Mouse (Mus musculus) forebrain, embryonic 14.5 days (tissue): Measurements from ENCODE around the gene Fasn. TPM values are rescaled to one million over a fixed set of nuclear protein-coding genes. Genes with fewer than 3 reads are reported as not detected.

Source experiments
- ATAC-seq: fragments of 200-750 bp; cut with Nextera tagmentation; 2 replicates; pipeline ENCODE4 v1.8.0; 2017; ENCODE audit warnings: mild to moderate bottlenecking, moderate library complexity
- DNase-seq: peaks from one replicate; pipeline ENCODE4 v3.0.0-alpha.2; 2015; ENCODE audit warnings: low spot score
- H3K27ac ChIP-seq: fragments of 300-500 bp; sonication (generic); 2 replicates; pipeline ENCODE4 v1.5.1; 2014; ENCODE audit warnings: low read depth, mild to moderate bottlenecking, control low read depth, low read length, moderate library complexity
- H3K27me3 ChIP-seq: fragments of 300-500 bp; sonication (generic); replicated peaks from 2 replicates; pipeline ENCODE4 v1.6.1; 2014; ENCODE audit warnings: low read length, control low read depth, mixed read lengths; ENCODE audit not compliant: control insufficient read depth, insufficient read depth
- H3K36me3 ChIP-seq: fragments of 300-500 bp; sonication (generic); 2 replicates; pipeline ENCODE4 v1.6.1; 2014; ENCODE audit warnings: low read length, control low read depth; ENCODE audit not compliant: control insufficient read depth, insufficient read depth
- H3K4me1 ChIP-seq: fragments of 300-500 bp; sonication (generic); 2 replicates; pipeline ENCODE4 v1.6.1; 2014; ENCODE audit warnings: antibody characterized with exemption, low read length, control low read depth; ENCODE audit not compliant: control insufficient read depth, insufficient read depth
- H3K4me2 ChIP-seq: fragments of 300-500 bp; sonication (generic); 2 replicates; pipeline ENCODE4 v1.6.1; 2014; ENCODE audit warnings: mild to moderate bottlenecking, control low read depth, low read length
- H3K4me3 ChIP-seq: fragments of 300-500 bp; sonication (generic); 2 replicates; pipeline ENCODE4 v1.5.1; 2014; ENCODE audit warnings: low read depth, low read length, control low read depth
- H3K9ac ChIP-seq: fragments of 300-500 bp; sonication (generic); 2 replicates; pipeline ENCODE4 v1.6.1; 2014; ENCODE audit warnings: mild to moderate bottlenecking, low read length, control low read depth, moderate library complexity
- H3K9me3 ChIP-seq: fragments of 300-500 bp; sonication (generic); replicated peaks from 2 replicates; pipeline ENCODE4 v1.6.1; 2016; ENCODE audit warnings: low read length, control low read depth, mixed read lengths; ENCODE audit not compliant: control insufficient read depth
- WGBS: fragments of 180-500 bp; shearing (Covaris S2); extraction: QIAGEN DNeasy Blood & Tissue Kit; methylation state at CpG from one replicate; pipeline ENCODE4 v1.1.7; 2014; 5-methylcytosine and 5-hydroxymethylcytosine counted together
- polyA plus RNA-seq: library from polyadenylated mRNA; unstranded; fragments of >200 nt; fragmentation: Nextera tagmentation; extraction: Ambion mirVana; gene quantifications from 2 replicates; pipeline ENCODE4 v1.2.1, GENCODE M21; 2014

The Fasn gene
- polyA plus RNA-seq, 1 experiment from 2014 or later = 84.2 TPM

DNA sequence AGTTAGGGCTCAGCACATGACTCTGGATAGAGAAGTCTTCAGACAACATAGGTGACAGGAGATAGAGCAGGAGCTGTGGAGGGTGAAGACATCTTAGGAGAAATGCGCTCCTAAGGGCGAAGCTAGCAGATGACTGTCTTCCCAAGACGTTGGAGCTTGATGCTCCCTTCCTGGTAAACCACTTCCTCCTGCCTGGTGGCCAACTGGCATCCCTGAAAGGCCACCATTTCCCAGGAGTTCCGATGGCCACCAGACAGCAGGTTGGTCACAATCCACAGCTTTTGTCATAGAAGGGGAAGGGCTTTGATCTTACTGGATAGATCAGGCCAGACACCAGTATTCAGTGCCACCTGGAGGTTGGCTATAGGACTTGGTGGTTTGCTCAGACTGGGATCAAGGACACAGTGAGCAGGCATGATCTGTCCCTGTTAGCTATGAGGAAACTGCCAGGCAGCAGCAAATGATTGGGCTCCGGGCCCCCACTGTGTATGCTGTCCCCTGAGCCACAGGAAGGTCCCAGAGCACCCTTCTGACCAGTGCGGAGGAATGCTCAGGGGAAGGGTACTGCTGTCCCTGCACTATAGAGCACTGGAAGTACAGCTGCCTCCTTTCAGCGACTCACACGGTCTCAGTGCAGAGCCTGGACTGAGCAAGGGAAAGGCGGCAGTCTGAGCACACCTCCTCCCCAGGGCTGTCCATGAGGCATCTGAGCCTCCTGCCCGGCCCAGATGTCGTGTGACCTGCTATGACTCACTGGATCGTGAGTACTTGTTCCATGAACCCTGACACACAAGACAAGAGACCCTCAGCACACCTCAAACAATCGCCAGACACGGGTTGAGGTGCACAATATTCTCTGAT lies 62.3 kb downstream of the Fasn start:
- no peak for ATAC-seq
- no peak overlapping the region for H3K4me3 ChIP-seq

DNA sequence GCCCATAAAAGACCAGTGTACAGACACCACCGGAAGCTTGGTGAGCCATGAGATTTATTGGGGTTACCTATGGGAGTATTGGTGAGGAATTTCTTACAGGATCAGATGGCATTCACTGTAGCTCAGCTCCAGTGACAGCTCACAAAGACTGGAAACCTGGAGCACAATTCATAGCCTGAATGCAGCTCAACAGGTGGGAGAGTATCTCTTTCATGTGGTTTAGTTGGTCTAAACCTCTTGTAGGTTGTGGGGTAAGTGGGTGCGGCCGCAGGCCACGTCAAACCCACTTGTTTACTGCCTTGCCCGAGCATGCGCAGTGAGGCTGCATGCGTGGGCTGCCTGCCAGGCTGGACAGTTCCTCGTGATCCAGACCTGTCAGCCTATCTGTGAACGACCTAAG lies 64.1 kb downstream of the Fasn start:
- no peak for DNase-seq
- Histone ChIP-seq H3K27ac (no peak overlapping the region), H3K36me3 (no peaks in the 10 kb centered on the region), H3K4me1 (no peaks in the 10 kb centered on the region), H3K9ac (no peak overlapping the region), H3K27me3 (peaks cover 6% of the 10 kb centered on the region; the same call in 1 of the 2 replicates), H3K4me2 (no peak overlapping the region), H3K9me3 (peaks cover 13% of the 10 kb centered on the region; the same call in 1 of the 2 replicates), H3K4me3 (no peak overlapping the region)
- ATAC-seq = no peak
- 93% methylated on average over 9 of the region's 9 CpGs for WGBS

More for the DNA sequence above, 62.3 kb downstream of the Fasn start:
- DNase-seq = no peak
- 72% methylated on average over 14 of the region's 14 CpGs for WGBS
- Histone ChIP-seq H3K9ac (0 out of 2 replicates have a peak overlapping the region, but pooled peaks have one; percentile 17), H3K9me3 (peaks cover 13% of the 10 kb centered on the region; the same call in 1 of the 2 replicates), H3K27ac (no peak overlapping the region), H3K36me3 (no peaks in the 10 kb centered on the region), H3K4me2 (no peak overlapping the region), H3K27me3 (peaks cover 6% of the 10 kb centered on the region; the same call in 1 of the 2 replicates), H3K4me1 (no peaks in the 10 kb centered on the region)

Other genes starting within 250 kb of the Fasn start
- 449 and 481 TPM in 2 replicates for gene Arhgdia, start 242.9 kb downstream of the Fasn start, polyA plus RNA-seq
- 318 and 352 TPM in 2 replicates for gene Alyref, start 226.2 kb downstream of the Fasn start, polyA plus RNA-seq
- gene Anapc11, start 226.1 kb downstream of the Fasn start, polyA plus RNA-seq = 237 and 281 TPM in 2 replicates
- gene Npb, start 216.1 kb downstream of the Fasn start, polyA plus RNA-seq = 0.46 and 0.98 TPM in 2 replicates
- 113 and 134 TPM in 2 replicates for gene Pcyt2, start 206.6 kb downstream of the Fasn start, polyA plus RNA-seq
- gene Sirt7, start 199.3 kb downstream of the Fasn start, polyA plus RNA-seq = 30.4 and 40.8 TPM in 2 replicates
- 20.0 and 23.6 TPM in 2 replicates for gene Mafg, start 190.9 kb downstream of the Fasn start, polyA plus RNA-seq
- gene Pycr1, start 180.8 kb downstream of the Fasn start, polyA plus RNA-seq = 33.6 and 33.9 TPM in 2 replicates
- gene Myadml2, start 176.4 kb downstream of the Fasn start, polyA plus RNA-seq = 0.38 and 0.48 TPM in 2 replicates
- gene Notum, start 163.4 kb downstream of the Fasn start, polyA plus RNA-seq = 0.36 and 0.61 TPM in 2 replicates
- 129 TPM in 2 replicates for gene Aspscr1, start 151.6 kb downstream of the Fasn start, polyA plus RNA-seq
- 108 and 140 TPM in 2 replicates for gene Cenpx, start 110.8 kb downstream of the Fasn start, polyA plus RNA-seq
- gene Lrrc45, start 110.6 kb downstream of the Fasn start, polyA plus RNA-seq = 39.0 and 59.5 TPM in 2 replicates
- 110 and 119 TPM in 2 replicates for gene Rac3, start 103.1 kb downstream of the Fasn start, polyA plus RNA-seq
- 11.2 and 13.7 TPM in 2 replicates for gene Dcxr, start 97.3 kb downstream of the Fasn start, polyA plus RNA-seq
- 0.98 and 1.1 TPM in 2 replicates for gene Cbr2, start 92.4 kb downstream of the Fasn start, polyA plus RNA-seq
- 3.8 and 3.9 TPM in 2 replicates for gene Hmga1b, start 61.8 kb downstream of the Fasn start, polyA plus RNA-seq
- 39.4 and 64.8 TPM in 2 replicates for gene Rfng, start 40.3 kb downstream of the Fasn start, polyA plus RNA-seq
- 348 and 350 TPM in 2 replicates for gene Gps1, start 40.3 kb downstream of the Fasn start, polyA plus RNA-seq
- gene Dus1l, start 28.1 kb downstream of the Fasn start, polyA plus RNA-seq = 53.5 and 58.6 TPM in 2 replicates
- 5.0 and 6.5 TPM in 2 replicates for gene Ccdc57, start 108.3 kb upstream of the Fasn start, polyA plus RNA-seq
- gene Slc16a3, start 123.9 kb upstream of the Fasn start, polyA plus RNA-seq = 3.8 and 5.6 TPM in 2 replicates
- 51.5 and 59.6 TPM in 2 replicates for gene Csnk1d, start 166.8 kb upstream of the Fasn start, polyA plus RNA-seq
- not detected in 2 replicates for gene Cd7, start 214.9 kb upstream of the Fasn start, polyA plus RNA-seq
- gene Sectm1b, start 239.0 kb upstream of the Fasn start, polyA plus RNA-seq = not detected in 2 replicates